Mouse (Mus musculus) R1 (cell line): ENCODE data around the gene Igdcc4.

ENCODE experiments used
- DNase-seq: peaks from one replicate; pipeline ENCODE4 v3.0.0-alpha.2; 2018; ENCODE audit warnings: low read depth, low spot score

Igdcc4 gene

GRCm38 (mm10) chr9:65154692-65155455 is 53.6 kb downstream of the Igdcc4 start:
- DNase-seq: no peak

GRCm38 (mm10) chr9:65156604-65157003 is 55.3 kb downstream of the Igdcc4 start:
- DNase-seq: peak; percentile 47

GRCm38 (mm10) chr9:65157631-65158030 is 56.3 kb downstream of the Igdcc4 start:
- no peak for DNase-seq

- DNase-seq: no peak
Measured at GRCm38 (mm10) chr9:65161188-65161587, 59.9 kb downstream of the Igdcc4 start.

GRCm38 (mm10) chr9:65161881-65162280 is 60.6 kb downstream of the Igdcc4 start:
- DNase-seq: no peak

GRCm38 (mm10) chr9:65162711-65163639 is 61.7 kb downstream of the Igdcc4 start:
- DNase-seq: peak; percentile 67

- DNase-seq: peak; percentile 63
Measured at GRCm38 (mm10) chr9:65164870-65165269, 63.6 kb downstream of the Igdcc4 start.

GRCm38 (mm10) chr9:65166386-65166785 is 65.1 kb downstream of the Igdcc4 start:
- peak; percentile 43 for DNase-seq

- no peak for DNase-seq
Measured at GRCm38 (mm10) chr9:65168534-65168933, 67.2 kb downstream of the Igdcc4 start.

GRCm38 (mm10) chr9:65168952-65169351 is 67.7 kb downstream of the Igdcc4 start:
- DNase-seq: no peak

GRCm38 (mm10) chr9:65172654-65173053 is 71.4 kb downstream of the Igdcc4 start:
- DNase-seq: no peak

- DNase-seq: no peak
Measured at GRCm38 (mm10) chr9:65175234-65175938, 74.1 kb downstream of the Igdcc4 start.

- no peak for DNase-seq
Measured at GRCm38 (mm10) chr9:65175939-65176871, 74.9 kb downstream of the Igdcc4 start.

- DNase-seq: no peak
Measured at GRCm38 (mm10) chr9:65177497-65177896, 76.2 kb downstream of the Igdcc4 start.

- no peak for DNase-seq
Measured at GRCm38 (mm10) chr9:65177912-65178311, 76.6 kb downstream of the Igdcc4 start.

GRCm38 (mm10) chr9:65178336-65179213 is 77.3 kb downstream of the Igdcc4 start:
- peak; percentile 74 for DNase-seq

- DNase-seq: peak; percentile 86
Measured at GRCm38 (mm10) chr9:65179817-65180624, 78.7 kb downstream of the Igdcc4 start.
